Mouse (Mus musculus) layer of hippocampus, adult 9-10 months (tissue): Measurements from ENCODE around the gene Ncdn.

Source experiments
- DNase-seq: peaks from one replicate; pipeline ENCODE4 v3.0.0; 2022; ENCODE audit warnings: low spot score

Ncdn gene

GRCm38 (mm10) chr4:126752608-126753141, 563 bp downstream of the Ncdn start:
- DNase-seq: no peak

GRCm38 (mm10) chr4:126752024-126752607, 1.1 kb downstream of the Ncdn start:
- no peak for DNase-seq

- no peak for DNase-seq
These were observed 1.6 kb downstream of the Ncdn start for GRCm38 (mm10) chr4:126751556-126752023.

GRCm38 (mm10) chr4:126750863-126751555, 2.2 kb downstream of the Ncdn start:
- no peak for DNase-seq

GRCm38 (mm10) chr4:126750046-126750683, 3.1 kb downstream of the Ncdn start:
- DNase-seq: no peak

- DNase-seq: no peak
These were observed 3.7 kb downstream of the Ncdn start for GRCm38 (mm10) chr4:126749553-126749952.

GRCm38 (mm10) chr4:126748381-126748780, 4.9 kb downstream of the Ncdn start:
- DNase-seq: no peak

GRCm38 (mm10) chr4:126746194-126746840, 6.9 kb downstream of the Ncdn start:
- DNase-seq: no peak

- DNase-seq: no peak
These were observed 7.6 kb downstream of the Ncdn start for GRCm38 (mm10) chr4:126745506-126746193.

- no peak for DNase-seq
These were observed 8.4 kb downstream of the Ncdn start for GRCm38 (mm10) chr4:126744831-126745230.

GRCm38 (mm10) chr4:126743713-126744112, 9.5 kb downstream of the Ncdn start:
- DNase-seq: no peak

- no peak for DNase-seq
These were observed 10.3 kb downstream of the Ncdn start for GRCm38 (mm10) chr4:126742976-126743375.

GRCm38 (mm10) chr4:126741448-126741847, 11.8 kb downstream of the Ncdn start:
- DNase-seq: peak; percentile 85

- no peak for DNase-seq
These were observed 13.1 kb downstream of the Ncdn start for GRCm38 (mm10) chr4:126739966-126740676.

GRCm38 (mm10) chr4:126736001-126736414, 17.2 kb downstream of the Ncdn start, which contains the start of gene Tfap2e:
Gene Tfap2e (minus strand): TSS chr4:126736240.
- no peak for DNase-seq

- DNase-seq: no peak
These were observed 17.7 kb downstream of the Ncdn start for GRCm38 (mm10) chr4:126735382-126736000.

GRCm38 (mm10) chr4:126734700-126735381, 18.4 kb downstream of the Ncdn start:
- no peak for DNase-seq

- DNase-seq: no peak
These were observed 19.1 kb downstream of the Ncdn start for GRCm38 (mm10) chr4:126734001-126734603.

- no peak for DNase-seq
These were observed 20.5 kb downstream of the Ncdn start for GRCm38 (mm10) chr4:126732531-126733380.
